Mouse (Mus musculus): ENCODE results near the gene Fry. TPM values are rescaled to one million over a fixed set of nuclear protein-coding genes. Genes with fewer than 3 reads are reported as not detected.

Gene Fry
- total RNA-seq, 2 experiments from 2014 or later, result 194 to 203 TPM

DNA sequence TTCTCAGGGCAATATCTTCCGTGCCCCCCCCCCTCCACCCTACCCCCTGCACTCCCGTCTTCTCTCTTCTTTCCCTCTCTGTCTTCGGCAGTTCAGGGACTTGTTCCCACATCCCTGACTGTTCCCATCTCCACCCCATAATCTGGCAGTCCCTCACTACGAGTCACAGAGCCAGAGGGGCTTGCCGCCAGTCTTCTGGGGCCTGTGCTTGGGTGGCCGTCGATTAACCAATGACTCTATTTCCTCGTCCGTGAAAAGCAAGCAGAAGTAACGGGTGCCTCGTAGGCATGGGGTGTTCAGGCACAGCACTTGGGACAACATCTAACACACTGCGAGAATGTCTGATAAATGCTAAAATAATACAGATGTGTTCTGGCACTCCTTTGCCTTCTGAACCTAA is 144.7 kb downstream of the Fry start:
- no peak for TF ChIP-seq CTCF (IDR thresholded peaks at IDR 0.05)
- Histone ChIP-seq H3K4me3 (peak overlapping the region; percentile 71), H3K27ac (peak overlapping the region; percentile 96; the same call in 1 of the 2 replicates)
- intact Hi-C loops (cut with DNase I), result loop anchor here (5.0 kb wide), 1 partner anchor 84 kb away; no protein-coding TSS in a partner anchor
- no peak for DNase-seq (ENCODE audit: extremely low spot score in 1 of 2, low spot score in 2 of 2)

GRCm38 (mm10) chr5:150263656-150264055 is 145.2 kb downstream of the Fry start:
- no peak for TF ChIP-seq CTCF (IDR thresholded peaks at IDR 0.05)
- H3K4me3 ChIP-seq, result no peak overlapping the region
- intact Hi-C loops (cut with DNase I), result loop anchor here (5.0 kb wide), 1 partner anchor 84 kb away; no protein-coding TSS in a partner anchor
- DNase-seq (ENCODE audit: extremely low spot score in 1 of 2, low spot score in 2 of 2), result no peak
- H3K27ac ChIP-seq, result no peak overlapping the region

GRCm38 (mm10) chr5:150265005-150265404 is 146.6 kb downstream of the Fry start:
- no peak overlapping the region for H3K4me3 ChIP-seq
- no peak for TF ChIP-seq CTCF (IDR thresholded peaks at IDR 0.05)
- intact Hi-C loops (cut with DNase I), result no loop called here
- no peak for DNase-seq (ENCODE audit: extremely low spot score in 1 of 2, low spot score in 2 of 2)
- H3K27ac ChIP-seq, result no peak overlapping the region

- no peak for TF ChIP-seq CTCF (IDR thresholded peaks at IDR 0.05)
- Histone ChIP-seq H3K27ac (no peak overlapping the region), H3K4me3 (no peak overlapping the region)
- intact Hi-C loops (cut with DNase I), result no loop called here
- no peak for DNase-seq (ENCODE audit: extremely low spot score in 1 of 2, low spot score in 2 of 2)
Measured at GRCm38 (mm10) chr5:150265953-150266352, 147.5 kb downstream of the Fry start.

- Histone ChIP-seq H3K27ac (no peak overlapping the region), H3K4me3 (no peak overlapping the region)
- DNase-seq (ENCODE audit: extremely low spot score in 1 of 2, low spot score in 2 of 2), result no peak
- peak; percentile 26 for TF ChIP-seq CTCF (IDR thresholded peaks at IDR 0.05)
- intact Hi-C loops (cut with DNase I), result no loop called here
Measured at GRCm38 (mm10) chr5:150268261-150268660, 149.8 kb downstream of the Fry start.

DNA sequence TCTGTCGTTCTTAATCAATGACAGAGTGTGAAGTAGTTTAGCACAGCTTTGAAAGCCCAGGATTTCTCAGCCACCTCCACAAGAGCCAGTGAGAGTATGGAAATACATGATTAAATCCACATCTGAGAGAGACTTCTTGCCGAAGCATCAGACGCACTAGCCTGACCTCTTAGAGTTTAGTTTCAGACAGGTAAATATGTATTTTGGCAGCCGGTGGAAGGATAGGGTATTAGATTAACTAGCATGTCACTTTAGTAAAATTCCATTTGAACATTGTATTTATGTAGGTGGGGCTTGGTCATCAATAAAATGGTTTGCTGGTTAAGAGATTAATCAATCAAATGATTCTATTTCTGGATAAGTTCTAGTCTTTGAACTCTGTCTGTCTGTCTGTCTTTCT is 152.0 kb downstream of the Fry start:
- intact Hi-C loops (cut with DNase I), result no loop called here
- no peak for TF ChIP-seq CTCF (IDR thresholded peaks at IDR 0.05)
- no peak overlapping the region for H3K27ac ChIP-seq

GRCm38 (mm10) chr5:150272173-150272572 is 153.7 kb downstream of the Fry start:
- Histone ChIP-seq H3K27ac (no peak overlapping the region), H3K4me3 (no peak overlapping the region)
- DNase-seq (ENCODE audit: extremely low spot score in 1 of 2, low spot score in 2 of 2), result no peak
- intact Hi-C loops (cut with DNase I), result no loop called here
- no peak for TF ChIP-seq CTCF (IDR thresholded peaks at IDR 0.05)

More for the DNA sequence above, 152.0 kb downstream of the Fry start:
- no peak for DNase-seq (ENCODE audit: extremely low spot score in 1 of 2, low spot score in 2 of 2)
- H3K4me3 ChIP-seq, result no peak overlapping the region

DNA sequence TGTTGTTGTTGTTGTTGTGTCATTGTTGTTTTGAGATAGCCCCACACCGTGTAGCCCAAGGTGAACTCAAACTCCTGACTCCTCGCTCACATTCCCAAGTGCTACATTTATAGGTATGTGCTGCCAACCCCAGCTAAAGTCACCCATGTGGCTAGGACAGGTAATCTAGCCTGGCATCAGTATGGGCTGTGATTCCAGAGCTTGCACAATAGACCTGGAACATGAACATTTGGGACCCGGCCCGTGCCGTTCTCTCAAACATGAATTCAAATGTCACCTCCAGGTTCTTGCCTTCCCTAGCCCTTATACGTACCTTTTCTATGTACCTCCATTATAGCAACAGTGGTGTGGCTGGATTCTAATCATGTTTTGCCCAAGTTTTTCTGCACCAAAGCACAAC is 156.9 kb downstream of the Fry start:
- TF ChIP-seq CTCF (IDR thresholded peaks at IDR 0.05), result no peak
- Histone ChIP-seq H3K4me3 (no peak overlapping the region), H3K27ac (no peak overlapping the region)
- intact Hi-C loops (cut with DNase I), result no loop called here
- DNase-seq (ENCODE audit: extremely low spot score in 1 of 2, low spot score in 2 of 2), result no peak

DNA sequence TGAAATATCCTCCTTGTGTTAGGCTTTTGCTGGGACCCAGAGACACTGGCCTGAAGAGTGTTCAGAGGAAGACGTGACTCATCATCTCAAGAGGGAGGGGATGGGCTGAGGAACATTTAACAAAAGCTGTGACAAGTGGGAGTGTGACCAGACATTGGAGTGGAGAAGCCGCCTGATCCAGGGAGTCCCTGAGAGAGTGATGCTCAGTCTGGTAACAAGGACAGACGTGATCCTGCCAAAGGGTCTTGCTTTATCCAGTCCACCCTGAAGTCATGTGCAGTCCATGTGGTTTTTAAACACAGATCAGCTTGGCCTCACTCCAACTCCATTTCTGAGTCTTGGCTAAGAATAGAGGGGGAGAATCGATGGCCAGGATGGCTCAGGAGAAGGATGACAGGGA is 158.2 kb downstream of the Fry start:
- intact Hi-C loops (cut with DNase I), result no loop called here
- TF ChIP-seq CTCF (IDR thresholded peaks at IDR 0.05), result no peak
- H3K27ac ChIP-seq, result no peak overlapping the region; the same call in 1 of the 2 replicates
- peak in 1 of 2 experiments; percentile 37 for DNase-seq (ENCODE audit: extremely low spot score in 1 of 2, low spot score in 2 of 2)
- H3K4me3 ChIP-seq, result no peak overlapping the region

GRCm38 (mm10) chr5:150279387-150279786 is 160.9 kb downstream of the Fry start:
- H3K4me3 ChIP-seq, result no peak overlapping the region
- TF ChIP-seq CTCF (IDR thresholded peaks at IDR 0.05), result no peak
- no peak for DNase-seq (ENCODE audit: extremely low spot score in 1 of 2, low spot score in 2 of 2)
- no peak overlapping the region for H3K27ac ChIP-seq
- intact Hi-C loops (cut with DNase I), result no loop called here

DNA sequence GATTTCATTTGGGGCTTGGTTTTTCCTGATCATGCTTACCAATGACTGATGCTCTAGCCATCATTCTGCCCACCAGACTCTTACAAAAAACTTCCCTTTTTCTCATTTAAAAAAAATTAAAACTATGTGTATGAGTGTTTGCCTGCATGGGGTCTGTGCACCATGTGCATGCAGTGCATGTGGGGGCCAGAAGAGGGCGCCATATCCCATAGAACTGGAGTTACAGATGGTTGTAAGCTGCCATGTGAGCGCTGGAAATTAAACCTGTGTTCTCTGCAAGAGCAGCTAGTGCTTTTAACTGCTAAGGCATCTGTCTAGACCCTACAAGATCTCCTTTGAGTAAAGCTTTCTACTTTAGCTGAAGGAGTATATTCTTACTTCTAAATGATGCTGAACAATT is 162.6 kb downstream of the Fry start:
- no peak for DNase-seq (ENCODE audit: extremely low spot score in 1 of 2, low spot score in 2 of 2)
- peak; percentile 46 for TF ChIP-seq CTCF (IDR thresholded peaks at IDR 0.05)

GRCm38 (mm10) chr5:150282091-150282490 is 163.6 kb downstream of the Fry start:
- Histone ChIP-seq H3K27ac (no peak overlapping the region), H3K4me3 (no peak overlapping the region)
- DNase-seq (ENCODE audit: extremely low spot score in 1 of 2, low spot score in 2 of 2), result no peak
- no peak; the same call in 1 of the 2 replicates for TF ChIP-seq CTCF (IDR thresholded peaks at IDR 0.05)
- intact Hi-C loops (cut with DNase I), result no loop called here

More for the DNA sequence above, 162.6 kb downstream of the Fry start:
- Histone ChIP-seq H3K4me3 (no peak overlapping the region), H3K27ac (no peak overlapping the region)
- intact Hi-C loops (cut with DNase I), result no loop called here

DNA sequence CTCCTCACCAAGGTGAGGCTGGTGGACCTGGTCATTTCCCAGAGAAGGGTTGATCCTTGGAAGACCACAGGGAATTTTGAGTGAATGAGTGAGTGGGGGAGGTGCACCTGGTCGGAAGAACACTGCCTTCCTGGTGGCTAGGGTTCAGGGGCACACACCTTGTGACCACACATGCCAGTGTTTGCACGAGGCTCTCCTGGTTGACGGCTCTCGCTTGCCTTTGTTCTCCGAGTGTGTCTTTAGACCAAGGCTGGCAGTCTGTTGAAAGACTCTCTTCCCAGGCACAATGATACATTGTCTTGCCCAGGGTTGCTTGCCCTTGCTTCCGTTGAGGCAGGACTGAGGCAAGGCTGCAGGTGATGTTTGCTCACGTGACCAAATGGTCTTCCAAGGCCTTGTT is 169.5 kb downstream of the Fry start:
- Histone ChIP-seq H3K4me3 (no peak overlapping the region), H3K27ac (no peak overlapping the region)
- no peak for DNase-seq (ENCODE audit: extremely low spot score in 1 of 2, low spot score in 2 of 2)
- no peak for TF ChIP-seq CTCF (IDR thresholded peaks at IDR 0.05)
- intact Hi-C loops (cut with DNase I), result no loop called here
